Mouse (Mus musculus): ENCODE data around the gene Rapgef1. TPM values are rescaled to one million over a fixed set of nuclear protein-coding genes. Genes with fewer than 3 reads are reported as not detected.

Gene Rapgef1
- total and polyA plus RNA-seq, 3 experiments = 86.5 to 185 (median 170) TPM

GRCm38 (mm10) chr2:29671856-29672255 is 52.3 kb downstream of the Rapgef1 start:
- Histone ChIP-seq H3K4me3 (replicated peaks in 1 of 3; ENCODE audit: low read depth in 2 of 3, low read length in 2 of 3, poor library complexity in 1 of 3) (peak overlapping the region in 1 of 3 experiments; percentile 3), H3K9me3 (replicated peaks; ENCODE audit: low read length) (no peaks in the 10 kb centered on the region), H3K4me1 (ENCODE audit: control insufficient read depth in 1 of 2, insufficient read depth in 2 of 2) (peaks cover 74 to 100% of the 10 kb centered on the region in 2 experiments), H3K27me3 (replicated peaks) (no peaks in the 10 kb centered on the region), H3K9ac (ENCODE audit: insufficient read depth, low read depth) (no peak overlapping the region), H3K27ac (ENCODE audit: insufficient read depth, low read depth) (peak overlapping the region; percentile 97), H3K36me3 (replicated peaks in 1 of 2; ENCODE audit: control insufficient read depth in 1 of 2, insufficient read depth in 1 of 2, low read length in 1 of 2) (peaks cover 6 to 50% of the 10 kb centered on the region in 2 experiments), H3K4me2 (ENCODE audit: insufficient read depth, low read depth, poor library complexity, severe bottlenecking) (0 out of 2 replicates have a peak overlapping the region, but pooled peaks have one; percentile 42), H3K79me2 (replicated peaks; ENCODE audit: control insufficient read depth, extremely low read depth, insufficient read depth, poor library complexity, severe bottlenecking) (peaks cover 89% of the 10 kb centered on the region)
- TF ChIP-seq TBP (conservative IDR thresholded peaks at IDR 0.05; ENCODE audit: low read depth, low read length) = no peak
- no peak for TF ChIP-seq MAFK (IDR thresholded peaks at IDR 0.05; ENCODE audit: insufficient replicate concordance, low read length)
- no peak for TF ChIP-seq NELFE (IDR thresholded peaks at IDR 0.05; ENCODE audit: low read depth, low read length)
- TF ChIP-seq HCFC1 (IDR thresholded peaks at IDR 0.05; ENCODE audit: low read depth, low read length) = no peak
- TF ChIP-seq CTCF (conservative IDR thresholded peaks at IDR 0.05 in 1 of 2, IDR thresholded peaks at IDR 0.05 in 1 of 2; ENCODE audit: low read depth in 2 of 2, low read length in 2 of 2) = no peak
- no peak for TF ChIP-seq USF1 (IDR thresholded peaks at IDR 0.05; ENCODE audit: low read depth, low read length)
- no peak for TF ChIP-seq BHLHE40 (IDR thresholded peaks at IDR 0.05; ENCODE audit: low read depth, low read length)
- in situ Hi-C loops (cut with MboI; ENCODE audit: low pct_ligation_motif_present, low pct_unique_long_range_greater_than_20kb, low sequenced_read_pairs) (loop anchor here (5.0 kb wide), 1 partner anchor 45 kb away; no protein-coding TSS in a partner anchor), dilution Hi-C loops (cut with MboI; ENCODE audit: extremely low pct_ligation_motif_present, extremely low pct_unique_long_range_greater_than_20kb, low sequenced_read_pairs) (no loop called here)
- DNase-seq (ENCODE audit: extremely low read depth) = no peak

- no peaks in the 10 kb centered on the region for H3K9me3 ChIP-seq (replicated peaks; ENCODE audit: low read length)
- DNase-seq (ENCODE audit: extremely low read depth) = peak; percentile 86
- peak overlapping the region; percentile 97 for H3K27ac ChIP-seq (ENCODE audit: insufficient read depth, low read depth)
- dilution Hi-C loops (cut with MboI; ENCODE audit: extremely low pct_ligation_motif_present, extremely low pct_unique_long_range_greater_than_20kb, low sequenced_read_pairs) = no loop called here
- H3K4me2 ChIP-seq (ENCODE audit: insufficient read depth, low read depth, poor library complexity, severe bottlenecking) = peak overlapping the region; percentile 38
- peaks cover 4 to 39% of the 10 kb centered on the region in 2 experiments for H3K36me3 ChIP-seq (replicated peaks in 1 of 2; ENCODE audit: control insufficient read depth in 1 of 2, insufficient read depth in 1 of 2, low read length in 1 of 2)
- no peak overlapping the region for H3K9ac ChIP-seq (ENCODE audit: insufficient read depth, low read depth)
- in situ Hi-C loops (cut with MboI; ENCODE audit: low pct_ligation_motif_present, low pct_unique_long_range_greater_than_20kb, low sequenced_read_pairs) = loop anchor here (5.0 kb wide), 1 partner anchor 46 kb away; no protein-coding TSS in a partner anchor
- H3K4me1 ChIP-seq (ENCODE audit: control insufficient read depth in 1 of 2, insufficient read depth in 2 of 2) = peaks cover 65 to 100% of the 10 kb centered on the region in 2 experiments
- H3K27me3 ChIP-seq (replicated peaks) = no peaks in the 10 kb centered on the region
- peaks cover 86% of the 10 kb centered on the region for H3K79me2 ChIP-seq (replicated peaks; ENCODE audit: control insufficient read depth, extremely low read depth, insufficient read depth, poor library complexity, severe bottlenecking)
- H3K4me3 ChIP-seq (replicated peaks in 1 of 3; ENCODE audit: low read depth in 2 of 3, low read length in 2 of 3, poor library complexity in 1 of 3) = no peak overlapping the region
- no peak for TF ChIP-seq PAX5 (IDR thresholded peaks at IDR 0.05; ENCODE audit: low read length)
- TF ChIP-seq TBP (conservative IDR thresholded peaks at IDR 0.05; ENCODE audit: low read depth, low read length) = 0 out of 2 replicates have a peak, but pooled peaks have one; percentile 10
- TF ChIP-seq RCOR1 (conservative IDR thresholded peaks at IDR 0.05; ENCODE audit: low read depth, low read length) = 0 out of 2 replicates have a peak, but pooled peaks have one; percentile 38
- no peak for TF ChIP-seq GABPA (IDR thresholded peaks at IDR 0.05; ENCODE audit: insufficient replicate concordance, low read depth, low read length)
- TF ChIP-seq CHD1 (IDR thresholded peaks at IDR 0.05; ENCODE audit: low read depth, low read length) = no peak; the same call in 1 of the 2 replicates
- TF ChIP-seq JUND (conservative IDR thresholded peaks at IDR 0.05; ENCODE audit: low read depth, low read length) = peak; percentile 71
- TF ChIP-seq POLR2AphosphoS2 (IDR thresholded peaks at IDR 0.05; ENCODE audit: low read depth, low read length) = no peak
- TF ChIP-seq TCF12 (IDR thresholded peaks at IDR 0.05; ENCODE audit: low read depth, low read length) = peak; percentile 18; the same call in 1 of the 2 replicates
- TF ChIP-seq MXI1 (IDR thresholded peaks at IDR 0.05; ENCODE audit: low read depth, low read length) = peak; percentile 36; the same call in 1 of the 2 replicates
- peak; percentile 52; the same call in 1 of the 2 replicates for TF ChIP-seq JUN (IDR thresholded peaks at IDR 0.05; ENCODE audit: insufficient read depth, low read depth, low read length)
- TF ChIP-seq ETS1 (conservative IDR thresholded peaks at IDR 0.05; ENCODE audit: low read depth, low read length) = peak; percentile 64
- TF ChIP-seq ZNF384 (IDR thresholded peaks at IDR 0.05; ENCODE audit: low read depth, low read length) = no peak
- TF ChIP-seq NELFE (IDR thresholded peaks at IDR 0.05; ENCODE audit: low read depth, low read length) = no peak; the same call in 1 of the 2 replicates
- no peak for TF ChIP-seq CTCF (conservative IDR thresholded peaks at IDR 0.05 in 1 of 2, IDR thresholded peaks at IDR 0.05 in 1 of 2; ENCODE audit: low read depth in 2 of 2, low read length in 2 of 2)
- no peak for TF ChIP-seq ZC3H11A (IDR thresholded peaks at IDR 0.05; ENCODE audit: low read depth, low read length)
- peak; percentile 61; the same call in 1 of the 2 replicates for TF ChIP-seq MAX (IDR thresholded peaks at IDR 0.05; ENCODE audit: low read length)
- TF ChIP-seq CHD2 (IDR thresholded peaks at IDR 0.05; ENCODE audit: low read length) = peak; percentile 46; the same call in 1 of the 2 replicates
- peak; percentile 24; the same call in 1 of the 2 replicates for TF ChIP-seq SIN3A (IDR thresholded peaks at IDR 0.05; ENCODE audit: low read length)
- no peak for TF ChIP-seq ZKSCAN1 (IDR thresholded peaks at IDR 0.05; ENCODE audit: borderline replicate concordance, low read depth, low read length)
- no peak for TF ChIP-seq E2F4 (IDR thresholded peaks at IDR 0.05; ENCODE audit: insufficient replicate concordance, low read depth, low read length)
- no peak for TF ChIP-seq MAFK (IDR thresholded peaks at IDR 0.05; ENCODE audit: insufficient replicate concordance, low read length)
- no peak for TF ChIP-seq HCFC1 (IDR thresholded peaks at IDR 0.05; ENCODE audit: low read depth, low read length)
- TF ChIP-seq POLR2A (IDR thresholded peaks at IDR 0.05; ENCODE audit: low read depth, low read length) = peak; percentile 40
- no peak for TF ChIP-seq MAZ (IDR thresholded peaks at IDR 0.05; ENCODE audit: low read depth, low read length)
- TF ChIP-seq MYC (IDR thresholded peaks at IDR 0.05; ENCODE audit: low read depth, low read length) = peak; percentile 78
- no peak; the same call in 1 of the 2 replicates for TF ChIP-seq RAD21 (IDR thresholded peaks at IDR 0.05; ENCODE audit: low read depth, low read length)
- peak; percentile 16; the same call in 1 of the 2 replicates for TF ChIP-seq ELF1 (IDR thresholded peaks at IDR 0.05; ENCODE audit: low read depth, low read length)
Observed at GRCm38 (mm10) chr2:29672746-29673536, 53.4 kb downstream of the Rapgef1 start.

Data from CH12.LX (cell line).